Comparison of ENCODE assay signal across 8 mouse cellular contexts in the genomic region with DNA sequence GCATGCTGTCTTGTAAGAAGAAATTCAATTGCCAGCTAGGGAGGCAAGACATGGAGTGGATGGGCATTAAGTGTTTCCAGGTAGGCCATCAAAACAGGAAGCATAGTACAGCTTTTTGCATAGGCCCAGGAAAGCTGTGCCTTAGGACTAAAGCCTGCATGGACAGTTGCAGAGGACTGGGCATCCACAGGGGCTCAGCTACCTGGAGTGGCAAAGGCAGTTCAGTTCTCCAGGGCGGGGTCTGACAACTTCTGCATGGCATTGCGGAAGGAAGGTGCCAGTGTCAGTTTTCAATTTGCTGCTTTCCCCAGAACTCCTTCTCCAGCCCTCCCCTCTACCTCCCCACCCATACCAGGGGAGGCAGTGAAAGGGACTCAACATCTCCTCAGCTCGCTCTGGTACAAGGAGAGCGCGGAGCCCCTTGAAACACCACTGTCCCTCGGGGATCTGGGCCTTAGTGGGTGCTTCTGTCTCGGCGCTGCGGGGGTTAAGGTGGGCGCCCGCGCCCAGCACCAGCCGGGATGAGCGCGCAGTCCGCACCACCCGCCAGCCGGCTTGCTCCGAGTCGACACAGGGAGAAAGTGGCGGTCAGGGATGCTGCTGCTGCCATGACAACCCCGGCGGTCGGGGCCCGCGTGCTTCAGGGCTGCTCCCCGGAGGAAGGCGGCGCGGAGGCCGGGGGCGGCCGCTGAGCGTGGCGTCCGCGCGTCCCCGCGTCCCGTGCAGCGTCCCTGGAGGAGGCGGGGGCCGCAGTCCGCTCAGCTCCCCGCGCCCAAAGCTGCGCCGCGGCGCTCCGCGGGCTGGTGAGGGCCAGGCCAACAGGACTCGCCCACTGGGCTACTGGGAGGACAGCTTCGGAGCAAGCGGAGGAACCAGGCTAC.
A peak's percentile ranks its signal among the peaks of the same experiment; 100 is the strongest.
DNase-seq lines count a peak whose midpoint lies in the region; ATAC-seq and TF ChIP-seq lines count a peak whose summit lies in the region.

No protein-coding gene starts in this region.

- no peaks in the 10 kb centered on the region for H3K9me3 ChIP-seq in lung, embryonic 15.5 days
- no peaks in the 10 kb centered on the region for H3K9me3 ChIP-seq in stomach, embryonic 15.5 days

- H3K4me1 ChIP-seq in lung, embryonic 15.5 days = peaks cover 16% of the 10 kb centered on the region; the same call in 1 of the 2 replicates
- H3K4me1 ChIP-seq in lung, adult 2 months (ENCODE audit: control insufficient read depth, insufficient read depth, low read length) = no peaks in the 10 kb centered on the region
- peaks cover 4% of the 10 kb centered on the region; the same call in 1 of the 2 replicates for H3K4me1 ChIP-seq in stomach, embryonic 15.5 days

- peak overlapping the region; percentile 52 for H3K4me3 ChIP-seq in lung, embryonic 15.5 days
- no peak overlapping the region for H3K4me3 ChIP-seq in lung, adult 2 months (replicated peaks; ENCODE audit: extremely low read depth, low read depth, low read length)
- peak overlapping the region; percentile 50 for H3K4me3 ChIP-seq in stomach, embryonic 15.5 days (replicated peaks)

- no peak for DNase-seq in lung, adult 2 months
- peak; percentile 69 to 74 for DNase-seq in cerebellum, postnatal 10 days
- peak; percentile 45 to 55 for DNase-seq in frontal cortex, postnatal 14 days (ENCODE audit: low spot score in 2 of 2)
- DNase-seq in layer of hippocampus, adult 18-20 months (ENCODE audit: low spot score in 2 of 2) = peak; percentile 51 to 53
- DNase-seq in mesoderm, embryonic 11.5 days (ENCODE audit: low read depth, low spot score) = peak; percentile 54
- DNase-seq in spleen, postnatal 4 days (ENCODE audit: low spot score in 2 of 2) = no peak

- ATAC-seq in lung, embryonic 15.5 days (ENCODE audit: borderline replicate concordance, extremely low read depth, low FRiP score, low TSS enrichment) = peak; percentile 60; the same call in 1 of the 2 replicates
- no peak; the same call in 1 of the 2 replicates for ATAC-seq in stomach, embryonic 15.5 days (ENCODE audit: insufficient read depth, low FRiP score, low read depth)

- peak overlapping the region; percentile 42 for H3K9ac ChIP-seq in lung, embryonic 15.5 days
- 0 out of 2 replicates have a peak overlapping the region, but pooled peaks have one; percentile 16 for H3K9ac ChIP-seq in stomach, embryonic 15.5 days

- no peak for TF ChIP-seq POLR2A in lung, adult 2 months (IDR thresholded peaks at IDR 0.05; ENCODE audit: borderline replicate concordance, extremely low read depth, low read depth, low read length)

- H3K27me3 ChIP-seq in lung, embryonic 15.5 days = peaks cover 31% of the 10 kb centered on the region
- H3K27me3 ChIP-seq in stomach, embryonic 15.5 days (replicated peaks) = peaks cover 26% of the 10 kb centered on the region

- no peaks in the 10 kb centered on the region for H3K36me3 ChIP-seq in lung, embryonic 15.5 days
- no peaks in the 10 kb centered on the region for H3K36me3 ChIP-seq in stomach, embryonic 15.5 days

- 0 out of 2 replicates have a peak overlapping the region, but pooled peaks have one; percentile 10 for H3K27ac ChIP-seq in lung, embryonic 15.5 days
- no peak overlapping the region for H3K27ac ChIP-seq in stomach, embryonic 15.5 days

- WGBS in lung, embryonic 15.5 days = 1% methylated on average over 56 of the region's 56 CpGs
- WGBS in lung, adult 2 months = 3% methylated on average over 56 of the region's 56 CpGs
- 2% methylated on average over 50 of the region's 56 CpGs for WGBS in stomach, embryonic 15.5 days

- TF ChIP-seq CTCF in lung, adult 2 months (IDR thresholded peaks at IDR 0.05; ENCODE audit: insufficient read depth, low read length) = no peak

- peak overlapping the region; percentile 94 for H3K4me2 ChIP-seq in lung, embryonic 15.5 days
- H3K4me2 ChIP-seq in stomach, embryonic 15.5 days = peak overlapping the region; percentile 91

Comparison
In these comparisons a context has a peak if more than half of its experiments do, and no peak if none do; other contexts are left out.
1. DNase-seq: peak in cerebellum, postnatal 10 days (2 of 2), frontal cortex, postnatal 14 days (2 of 2), layer of hippocampus, adult 18-20 months (2 of 2) and mesoderm, embryonic 11.5 days (single experiment); none in lung, adult 2 months (single experiment) and spleen, postnatal 4 days (0 of 2).